Mouse (Mus musculus) v-Abl transformed pro-B cells (cell line): ENCODE results near the gene Git2.

ENCODE experiments used
- in situ Hi-C, 2 experiments: fragments of 400-800 bp; cut with MboI; formaldehyde crosslinking; loops; one replicate each; pipeline ENCODE4 v1.15.1; 2025; ENCODE audit not compliant: unreplicated experiment in 2 of 2

Git2 gene

GRCm38 (mm10) chr5:114775056-114775979 lies at the start of gene Git2:
TSS of gene Git2 (minus strand) at chr5:114775517.
- in situ Hi-C loops, result no loop called here

DNA sequence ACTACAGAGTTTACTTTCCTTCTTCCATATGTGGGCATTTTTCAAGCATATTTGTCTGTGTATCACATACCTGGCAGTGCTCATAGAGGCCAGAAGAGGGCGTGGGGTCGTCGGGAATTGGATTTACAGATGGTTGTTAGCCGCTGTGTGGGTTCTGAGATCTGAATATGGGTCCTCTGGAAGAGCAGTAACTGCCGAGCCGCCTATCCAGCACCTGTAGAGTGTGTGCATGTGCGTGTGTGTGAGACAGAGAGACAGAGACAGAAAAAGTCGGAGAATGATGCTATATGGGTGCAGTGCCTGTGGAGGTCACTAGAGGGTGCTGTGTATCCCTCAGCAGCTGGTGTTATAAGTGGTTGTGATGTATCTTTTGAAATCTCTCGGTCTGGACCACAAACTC lies 48.9 kb upstream of the Git2 start:
- in situ Hi-C loops, result loop anchor here in 1 of 2 experiments (10.0 kb wide), 1 partner anchor 119 kb away; the partner anchor contains the start of gene Tchp

DNA sequence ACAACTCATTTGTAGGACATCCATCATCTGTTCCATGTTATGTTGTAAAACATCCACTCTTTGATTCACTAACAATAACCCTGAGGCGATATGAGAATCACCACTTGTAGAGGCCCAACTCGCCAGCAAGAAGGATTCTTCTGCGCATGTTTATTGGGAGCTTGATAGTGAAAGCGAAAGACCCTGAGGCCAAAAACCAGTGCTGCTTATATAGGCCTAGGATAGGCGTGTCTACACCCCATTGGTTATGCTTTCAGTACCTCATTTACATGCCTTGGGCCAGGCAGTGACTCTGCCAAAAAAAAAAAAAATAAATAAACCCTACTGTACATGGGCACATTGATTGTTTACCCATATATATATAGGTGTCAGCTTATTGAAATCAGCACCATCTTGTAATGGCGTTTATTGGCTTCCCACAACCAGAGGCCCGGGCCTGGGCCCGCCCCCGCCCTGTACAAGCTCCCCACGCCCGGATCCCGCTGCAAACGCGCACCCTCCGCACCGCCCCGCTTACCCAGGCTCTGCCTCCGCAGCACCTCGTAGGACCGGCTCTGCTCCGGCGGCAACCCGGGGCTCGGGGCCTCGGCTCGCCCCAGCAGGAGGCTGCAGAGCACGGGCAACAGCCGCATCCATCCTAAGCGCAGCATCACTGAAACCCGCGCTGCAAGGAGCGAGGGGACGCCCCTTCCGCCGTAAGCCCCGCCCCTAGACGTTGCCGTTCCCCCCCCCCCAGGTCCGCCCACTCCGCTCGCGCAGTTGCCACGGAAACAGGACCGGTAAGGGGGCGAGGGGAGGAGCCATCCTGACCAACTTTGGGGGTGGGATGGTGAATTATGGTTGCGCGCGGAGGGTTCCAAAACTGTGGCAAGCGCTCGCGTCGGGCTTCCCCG lies 47.7 kb upstream of the Git2 start, which contains the start of gene 1500011B03Rik:
TSS of gene 1500011B03Rik (minus strand) at position 673 of the 893 bp plus-strand sequence.
- in situ Hi-C loops, result loop anchor here in 1 of 2 experiments (10.0 kb wide), 1 partner anchor 118 kb away; the partner anchor contains the start of gene Tchp

GRCm38 (mm10) chr5:114818124-114818523 lies 42.8 kb upstream of the Git2 start:
- in situ Hi-C loops, result no loop called here

DNA sequence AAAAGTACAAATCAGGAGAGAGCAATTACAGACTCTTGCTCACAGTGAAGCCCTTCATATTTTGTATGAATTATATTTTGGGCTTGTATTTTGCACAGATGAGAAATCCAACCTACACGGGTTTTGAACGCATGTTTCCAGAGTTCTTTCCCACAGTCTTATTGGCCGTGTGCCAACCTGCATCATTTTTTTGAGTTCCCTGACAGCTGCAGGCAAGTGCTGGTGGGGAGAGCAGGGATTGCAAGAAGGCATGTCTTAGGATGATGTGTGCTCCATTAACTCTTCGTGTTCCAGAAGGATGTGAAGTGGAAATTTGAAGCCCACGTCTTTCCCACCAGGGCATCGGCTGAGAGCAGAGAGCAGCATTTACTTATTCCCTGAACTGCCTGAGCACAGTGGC lies 41.3 kb upstream of the Git2 start:
- in situ Hi-C loops, result no loop called here

DNA sequence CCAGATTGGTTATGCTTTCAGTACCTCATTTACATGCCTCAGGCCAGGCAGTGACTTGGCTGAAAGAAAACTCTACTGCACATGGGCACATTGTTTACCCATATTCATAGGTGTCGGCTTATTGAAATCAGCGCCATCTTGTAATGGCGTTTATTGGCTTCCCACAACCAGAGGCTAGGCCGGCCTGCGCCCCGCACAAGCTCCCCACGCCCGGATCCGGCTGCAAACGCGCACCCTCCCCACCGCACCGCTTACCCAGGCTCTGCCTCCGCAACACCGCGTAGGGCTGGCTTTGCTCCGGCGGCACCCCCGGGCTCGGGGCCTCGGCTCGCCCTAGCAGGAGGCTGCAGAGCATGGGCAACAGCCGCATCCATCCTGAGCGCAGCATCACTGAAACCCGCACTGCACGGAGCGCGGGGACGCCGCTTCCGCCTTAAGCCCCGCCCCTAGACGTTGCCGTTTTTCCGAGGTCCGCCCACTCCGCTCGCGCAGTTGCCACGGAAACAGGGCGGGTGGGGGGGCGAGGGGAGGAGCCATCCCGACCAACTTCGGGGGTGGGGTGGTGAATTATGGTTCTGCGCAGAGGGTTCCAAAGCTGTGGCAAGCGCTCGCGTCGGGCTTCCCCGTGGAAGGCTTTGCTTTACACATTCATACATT lies 38.3 kb upstream of the Git2 start:
- in situ Hi-C loops, result no loop called here

- in situ Hi-C loops, result loop anchor here (5.0 kb wide), 2 partner anchors 38 to 43 kb away; partner anchors contain the start of gene Ankrd13a (in 1 of the 2)
These were observed 34.5 kb upstream of the Git2 start for GRCm38 (mm10) chr5:114809826-114810225.

DNA sequence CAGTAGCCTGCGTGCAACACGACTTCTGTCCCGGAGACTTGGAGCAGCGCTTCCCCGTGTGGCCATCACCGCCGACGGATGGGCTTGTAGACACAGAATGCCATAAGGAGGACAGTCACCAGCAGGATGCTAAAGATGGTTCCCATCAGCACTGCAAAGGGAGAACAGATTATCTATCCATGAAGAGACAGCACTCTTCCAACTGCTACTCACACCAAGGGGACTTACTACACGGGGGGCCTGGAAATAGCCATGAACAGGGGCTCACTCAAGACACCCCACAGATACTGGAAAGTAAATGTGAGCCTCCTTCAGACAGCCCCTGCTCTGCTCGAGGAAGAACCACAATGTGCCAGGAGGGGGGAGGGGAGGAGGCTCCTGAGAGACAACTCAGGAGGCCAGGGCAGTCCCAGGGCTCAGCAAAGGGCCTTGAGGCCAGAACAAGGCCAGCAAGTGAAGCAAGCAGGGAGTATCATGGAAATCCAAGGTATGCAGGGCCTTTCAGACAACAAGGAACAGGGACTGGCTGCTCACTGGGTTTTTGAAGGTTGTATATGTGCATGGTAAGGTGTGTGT lies 34.0 kb upstream of the Git2 start:
- in situ Hi-C loops, result loop anchor here (5.0 kb wide), 2 partner anchors 37 to 42 kb away; partner anchors contain the start of gene Ankrd13a (in 1 of the 2)

DNA sequence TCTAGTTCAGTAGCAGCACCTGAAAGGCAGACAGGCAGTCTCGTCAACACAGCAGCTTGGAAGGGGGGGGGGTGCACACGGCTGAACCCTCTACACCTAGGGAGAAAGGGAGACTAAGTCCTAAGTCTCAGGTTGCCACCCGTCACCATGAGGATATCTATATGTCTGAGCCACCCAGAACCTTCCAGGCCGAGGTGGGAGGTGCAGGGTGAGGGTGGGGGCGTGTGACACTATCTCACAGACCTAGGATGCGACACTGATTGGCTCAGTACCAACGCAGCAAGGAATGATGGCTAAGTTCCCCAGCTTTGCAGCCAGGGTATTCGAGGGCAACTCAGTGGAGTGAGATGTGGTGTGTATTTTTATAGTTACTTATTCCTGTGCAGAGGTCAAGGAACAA lies 33.1 kb upstream of the Git2 start:
- in situ Hi-C loops, result loop anchor here (5.0 kb wide), 2 partner anchors 36 to 41 kb away; partner anchors contain the start of gene Ankrd13a (in 1 of the 2)

- in situ Hi-C loops, result loop anchor here (5.0 kb wide), 2 partner anchors 36 to 41 kb away; partner anchors contain the start of gene Ankrd13a (in 1 of the 2)
These were observed 32.6 kb upstream of the Git2 start for GRCm38 (mm10) chr5:114807893-114808292.

DNA sequence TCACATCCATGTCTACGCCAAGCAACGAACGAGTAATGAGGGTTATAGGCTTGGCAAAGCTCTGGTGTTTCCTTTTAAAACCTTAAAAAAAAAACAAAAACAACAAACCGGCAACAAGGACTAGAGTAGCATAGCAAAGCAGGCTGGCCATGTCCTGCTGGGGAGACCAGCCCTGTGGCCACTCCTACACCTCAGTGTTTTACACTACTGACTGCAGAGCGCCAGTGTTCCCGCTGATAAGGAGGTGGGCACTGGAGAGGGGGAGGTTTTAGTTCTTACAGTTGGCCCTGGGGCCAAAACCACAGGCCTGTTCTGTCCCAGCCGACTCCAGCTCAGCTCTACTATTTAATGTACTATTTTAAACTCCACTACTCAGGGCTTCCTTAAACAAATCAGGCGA lies 32.2 kb upstream of the Git2 start:
- in situ Hi-C loops, result loop anchor here (5.0 kb wide), 2 partner anchors 35 to 40 kb away; partner anchors contain the start of gene Ankrd13a (in 1 of the 2)

DNA sequence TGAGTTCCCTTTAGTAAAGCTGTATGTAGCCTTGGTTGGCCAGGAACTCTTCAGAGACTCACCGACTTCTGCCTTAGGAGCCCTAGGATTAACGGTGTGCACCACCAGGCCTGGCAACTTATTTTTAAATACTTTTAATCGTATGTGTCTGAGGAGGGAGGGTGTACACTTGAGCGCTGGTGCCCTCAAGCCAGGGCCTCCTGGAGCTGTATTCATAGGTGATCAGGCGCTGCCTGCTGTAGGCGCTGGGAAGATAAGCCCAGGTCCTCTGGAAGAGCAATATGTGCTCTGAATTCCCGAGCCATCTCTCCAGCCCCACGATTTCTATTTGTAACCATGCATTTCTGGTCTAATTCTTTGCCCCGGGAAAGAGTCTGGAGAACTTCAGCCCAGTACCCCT lies 31.7 kb upstream of the Git2 start:
- in situ Hi-C loops, result loop anchor here (5.0 kb wide), 2 partner anchors 35 to 40 kb away; partner anchors contain the start of gene Ankrd13a (in 1 of the 2)

- in situ Hi-C loops, result loop anchor here (5.0 kb wide), 2 partner anchors 34 to 39 kb away; partner anchors contain the start of gene Ankrd13a (in 1 of the 2)
These were observed 31.3 kb upstream of the Git2 start for GRCm38 (mm10) chr5:114806636-114807035.

GRCm38 (mm10) chr5:114805436-114806350 lies 30.4 kb upstream of the Git2 start:
- in situ Hi-C loops, result loop anchor here (5.0 kb wide), 2 partner anchors 33 to 38 kb away; partner anchors contain the start of gene Ankrd13a (in 1 of the 2)

- in situ Hi-C loops, result loop anchor here (5.0 kb wide), 2 partner anchors 33 to 38 kb away; partner anchors contain the start of gene Ankrd13a (in 1 of the 2)
These were observed 29.6 kb upstream of the Git2 start for GRCm38 (mm10) chr5:114804958-114805357.

DNA sequence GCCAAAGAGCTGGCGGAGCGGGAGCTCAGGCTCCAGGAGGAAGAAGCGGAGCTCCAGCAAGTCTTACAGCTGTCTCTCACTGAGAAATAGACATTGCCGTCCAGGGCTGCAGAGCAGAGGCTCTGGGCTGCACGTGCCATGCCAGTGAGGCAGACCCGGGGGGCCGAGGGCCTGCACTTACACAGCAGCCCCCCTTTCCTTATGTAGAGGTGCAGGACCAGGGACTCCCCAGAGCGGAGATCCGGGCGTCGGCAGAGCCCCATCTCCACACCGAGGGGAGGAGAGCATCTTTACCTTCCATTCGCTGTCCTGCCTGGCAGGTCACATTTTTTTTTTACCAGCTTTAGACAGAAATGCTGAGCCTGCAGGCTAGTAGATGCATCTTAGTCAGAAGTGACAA lies 29.0 kb upstream of the Git2 start:
- in situ Hi-C loops, result no loop called here

DNA sequence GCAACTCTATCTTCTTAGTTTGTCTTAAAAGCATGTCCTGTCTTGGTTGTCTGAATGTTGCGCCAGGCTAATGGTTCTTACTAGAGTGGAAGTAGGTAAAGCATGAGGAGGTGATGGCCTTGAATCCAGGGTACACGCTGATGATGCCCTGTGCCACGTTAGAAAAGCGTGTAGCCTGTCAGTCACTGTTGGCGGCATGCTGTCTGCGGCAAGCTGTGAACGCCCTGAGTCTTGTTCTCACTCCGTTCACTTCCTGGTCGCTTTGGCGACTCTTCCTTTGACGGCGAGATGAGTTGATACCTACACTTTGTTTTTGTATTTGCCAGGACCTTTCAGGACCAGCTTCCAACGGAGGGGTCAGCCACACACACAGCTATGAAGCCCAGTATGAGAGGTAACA lies 27.9 kb upstream of the Git2 start:
- in situ Hi-C loops, result no loop called here

DNA sequence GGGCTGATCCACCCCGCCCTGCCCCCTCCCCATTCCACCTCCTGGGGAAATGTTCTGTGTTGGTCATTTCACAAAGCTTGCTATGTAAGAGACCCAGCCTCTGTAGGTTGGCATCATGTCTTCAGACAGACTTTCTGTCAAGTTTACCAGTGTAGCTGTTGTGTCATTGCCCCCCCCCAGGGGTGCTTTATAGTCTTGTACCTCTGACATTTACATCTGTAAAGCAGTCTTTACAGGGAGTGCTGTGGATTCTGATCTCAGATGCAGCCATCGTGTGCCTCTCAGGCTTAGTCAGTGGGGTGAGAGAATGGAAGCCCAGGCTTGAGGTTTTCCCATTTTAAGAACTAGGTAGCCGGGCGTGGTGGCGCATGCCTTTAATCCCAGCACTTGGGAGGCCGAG lies 26.5 kb upstream of the Git2 start:
- in situ Hi-C loops, result no loop called here
